Mouse (Mus musculus) intestine, embryonic 14.5 days (tissue): Measurements from ENCODE around the gene Myo16. TPM values are rescaled to one million over a fixed set of nuclear protein-coding genes. Genes with fewer than 3 reads are reported as not detected.
A peak's percentile ranks its signal among the peaks of the same experiment; 100 is the strongest.

Experiments used
- ATAC-seq: fragments of 200-750 bp; cut with Nextera tagmentation; replicated peaks from 2 replicates; pipeline ENCODE4 v1.8.0; 2017; ENCODE audit warnings: low read depth, moderate number of reproducible peaks, moderate TSS enrichment, moderate library complexity; ENCODE audit not compliant: low FRiP score, low TSS enrichment
- DNase-seq: peaks from one replicate; pipeline ENCODE4 v3.0.0-alpha.2; 2018; ENCODE audit warnings: low spot score
- H3K27ac ChIP-seq: fragments of 300-500 bp; sonication (generic); 2 replicates; pipeline ENCODE4 v1.5.1; 2014; ENCODE audit warnings: low read depth, mild to moderate bottlenecking, control low read depth
- H3K27me3 ChIP-seq: fragments of 300-500 bp; sonication (generic); replicated peaks from 2 replicates; pipeline ENCODE4 v1.6.1; 2014; ENCODE audit warnings: low read length, control low read depth; ENCODE audit not compliant: control insufficient read depth, insufficient read depth
- H3K36me3 ChIP-seq: fragments of 300-500 bp; sonication (generic); 2 replicates; pipeline ENCODE4 v1.6.1; 2014; ENCODE audit warnings: low read length, control low read depth; ENCODE audit not compliant: control insufficient read depth, insufficient read depth
- H3K4me1 ChIP-seq: fragments of 300-500 bp; sonication (generic); replicated peaks from 2 replicates; pipeline ENCODE4 v1.6.1; 2014; ENCODE audit warnings: low read length, control low read depth, mixed read lengths; ENCODE audit not compliant: control insufficient read depth, insufficient read depth
- H3K4me2 ChIP-seq: fragments of 300-500 bp; sonication (generic); 2 replicates; pipeline ENCODE4 v1.6.1; 2014; ENCODE audit warnings: low read length
- H3K4me3 ChIP-seq: fragments of 300-500 bp; sonication (generic); 2 replicates; pipeline ENCODE4 v1.5.1; 2014; ENCODE audit warnings: low read depth, low read length, control low read depth, mixed read lengths
- H3K9ac ChIP-seq: fragments of 300-500 bp; sonication (generic); 2 replicates; pipeline ENCODE4 v1.6.1; 2014; ENCODE audit warnings: mild to moderate bottlenecking, low read length
- H3K9me3 ChIP-seq: fragments of 300-500 bp; sonication (generic); 2 replicates; pipeline ENCODE4 v1.6.1; 2016; ENCODE audit warnings: low read length, control low read depth; ENCODE audit not compliant: control insufficient read depth
- WGBS: fragments of 180-500 bp; shearing (Covaris S2); extraction: QIAGEN DNeasy Blood & Tissue Kit; methylation state at CpG from one replicate; pipeline ENCODE4 v1.1.7; 2014; 5-methylcytosine and 5-hydroxymethylcytosine counted together
- polyA plus RNA-seq: library from polyadenylated mRNA; unstranded; fragments of >200 nt; fragmentation: Nextera tagmentation; extraction: Ambion mirVana; gene quantifications from 2 replicates; pipeline ENCODE4 v1.2.1, GENCODE M21; 2014

The Myo16 gene
- polyA plus RNA-seq, 1 experiment from 2014 or later, result 0.26 TPM

DNA sequence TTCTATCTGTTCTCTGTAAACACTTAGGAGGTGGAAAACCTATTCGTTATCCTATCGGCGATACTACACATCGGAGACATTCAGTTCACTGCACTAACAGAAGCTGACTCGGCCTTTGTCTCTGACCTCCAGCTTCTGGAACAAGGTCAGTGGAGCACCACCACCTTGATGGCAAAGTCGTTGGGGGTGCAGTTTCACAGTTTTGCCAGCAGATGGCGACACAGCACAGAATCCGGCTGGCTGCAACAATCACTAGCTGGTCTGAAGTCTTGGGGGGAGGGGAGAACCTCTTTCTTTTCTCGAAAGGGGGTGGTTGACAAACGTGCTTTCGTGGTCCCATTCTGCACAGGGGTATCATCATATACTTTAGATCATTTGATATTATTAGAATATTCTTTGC, 285.1 kb downstream of the Myo16 start:
- Histone ChIP-seq H3K9ac (no peak overlapping the region), H3K27me3 (no peaks in the 10 kb centered on the region), H3K27ac (no peak overlapping the region), H3K4me2 (no peak overlapping the region), H3K9me3 (no peaks in the 10 kb centered on the region), H3K4me1 (0 out of 2 replicates have a peak, but pooled peaks cover 4% of the 10 kb centered on the region), H3K36me3 (no peaks in the 10 kb centered on the region), H3K4me3 (no peak overlapping the region)
- 14% methylated on average over 11 of the region's 11 CpGs for WGBS
- DNase-seq (peak; percentile 85), ATAC-seq (no peak)

DNA sequence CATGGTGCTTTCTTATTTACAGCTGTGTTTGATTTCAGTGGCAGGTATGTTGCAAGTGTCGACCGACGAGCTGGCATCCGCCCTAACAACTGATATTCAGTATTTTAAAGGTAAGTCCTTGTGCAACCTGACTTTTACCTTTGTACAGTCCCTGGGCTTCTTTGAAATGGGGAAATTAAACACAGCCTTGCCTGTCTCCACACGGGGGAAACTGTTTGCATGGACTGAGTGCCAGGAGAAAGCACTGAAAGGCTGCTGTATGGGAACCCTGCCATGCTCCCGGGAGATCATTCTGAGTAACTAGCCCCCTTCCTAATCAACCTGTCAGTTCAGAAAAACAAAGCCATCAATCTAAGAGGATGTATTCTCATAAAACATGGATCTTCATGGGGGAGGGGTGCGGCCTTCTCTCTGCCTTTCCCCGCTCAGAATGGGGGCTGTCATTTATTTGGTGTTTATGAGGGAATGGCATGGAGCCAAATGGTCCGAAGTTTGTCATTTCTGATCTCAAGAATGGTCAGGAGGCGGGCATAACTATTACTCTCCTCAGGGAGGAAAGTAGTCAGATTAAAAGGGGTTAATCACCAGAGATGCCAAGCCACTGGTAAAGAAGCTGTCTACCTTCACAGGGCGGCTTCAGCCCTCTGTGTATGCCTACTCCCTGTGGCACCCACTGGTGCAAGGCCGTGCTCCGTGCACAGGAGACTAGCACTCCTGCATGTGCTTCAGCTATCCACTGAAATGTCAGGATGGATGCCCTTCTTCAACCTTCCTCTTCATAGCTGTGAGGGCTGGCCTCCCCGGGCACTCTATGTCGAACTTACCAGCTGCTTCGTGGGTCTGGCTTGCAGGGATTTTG, 286.1 kb downstream of the Myo16 start:
- Histone ChIP-seq H3K4me3 (no peak overlapping the region), H3K27me3 (no peaks in the 10 kb centered on the region), H3K27ac (no peak overlapping the region), H3K4me2 (no peak overlapping the region), H3K9ac (no peak overlapping the region), H3K36me3 (no peaks in the 10 kb centered on the region), H3K9me3 (no peaks in the 10 kb centered on the region), H3K4me1 (0 out of 2 replicates have a peak, but pooled peaks cover 4% of the 10 kb centered on the region)
- no peak for DNase-seq
- no peak for ATAC-seq
- WGBS, result 67% methylated on average over 16 of the region's 16 CpGs

GRCm38 (mm10) chr8:10442562-10442961, 288.9 kb downstream of the Myo16 start:
- no peak overlapping the region for H3K27ac ChIP-seq
- H3K36me3 ChIP-seq, result no peaks in the 10 kb centered on the region
- ATAC-seq (no peak), DNase-seq (no peak)
- H3K4me2 ChIP-seq, result no peak overlapping the region
- H3K4me3 ChIP-seq, result no peak overlapping the region
- 0 out of 2 replicates have a peak, but pooled peaks cover 4% of the 10 kb centered on the region for H3K4me1 ChIP-seq
- 81% methylated on average over 3 of the region's 3 CpGs for WGBS
- H3K9me3 ChIP-seq, result no peaks in the 10 kb centered on the region
- H3K9ac ChIP-seq, result no peak overlapping the region
- H3K27me3 ChIP-seq, result no peaks in the 10 kb centered on the region

DNA sequence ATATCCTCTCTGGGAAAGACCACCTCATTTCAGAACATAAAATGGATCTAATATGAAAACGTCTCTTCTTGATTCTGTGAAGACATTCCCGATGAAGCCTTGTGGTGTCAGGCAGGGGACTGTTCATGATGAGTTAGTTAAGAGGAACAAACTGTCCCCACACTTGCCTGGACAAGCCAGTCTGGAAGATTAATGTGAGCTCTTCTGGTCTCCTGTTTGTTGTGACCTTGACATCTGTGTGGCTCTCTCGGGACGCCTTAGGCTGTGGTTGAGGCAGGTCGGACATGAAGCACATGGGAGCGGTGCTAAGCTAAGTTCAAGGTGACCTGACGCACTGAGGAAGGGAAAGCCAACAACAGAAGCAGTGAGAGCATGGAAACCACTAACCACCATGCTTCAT, 291.3 kb downstream of the Myo16 start:
- ATAC-seq (no peak), DNase-seq (no peak)
- H3K4me2 ChIP-seq, result no peak overlapping the region
- H3K9ac ChIP-seq, result no peak overlapping the region
- 82% methylated on average over 7 of the region's 7 CpGs for WGBS
- no peaks in the 10 kb centered on the region for H3K4me1 ChIP-seq
- H3K27ac ChIP-seq, result no peak overlapping the region
- no peaks in the 10 kb centered on the region for H3K27me3 ChIP-seq
- no peak overlapping the region for H3K4me3 ChIP-seq
- H3K9me3 ChIP-seq, result no peaks in the 10 kb centered on the region
- no peaks in the 10 kb centered on the region for H3K36me3 ChIP-seq

- H3K9ac ChIP-seq, result no peak overlapping the region
- no peak for ATAC-seq
- no peaks in the 10 kb centered on the region for H3K36me3 ChIP-seq
- no peak overlapping the region for H3K27ac ChIP-seq
- no peaks in the 10 kb centered on the region for H3K4me1 ChIP-seq
- DNase-seq, result no peak
- H3K27me3 ChIP-seq, result no peaks in the 10 kb centered on the region
- H3K9me3 ChIP-seq, result no peaks in the 10 kb centered on the region
- 84% methylated on average over 14 of the region's 14 CpGs for WGBS
- no peak overlapping the region for H3K4me2 ChIP-seq
- H3K4me3 ChIP-seq, result no peak overlapping the region
These were observed 294.8 kb downstream of the Myo16 start for GRCm38 (mm10) chr8:10448545-10448944.

GRCm38 (mm10) chr8:10453046-10453445, 299.3 kb downstream of the Myo16 start:
- no peak overlapping the region for H3K9ac ChIP-seq
- WGBS, result 87% methylated on average over 10 of the region's 10 CpGs
- no peak overlapping the region for H3K27ac ChIP-seq
- H3K27me3 ChIP-seq, result no peaks in the 10 kb centered on the region
- no peak for DNase-seq
- H3K4me1 ChIP-seq, result no peaks in the 10 kb centered on the region
- no peak overlapping the region for H3K4me3 ChIP-seq
- no peaks in the 10 kb centered on the region for H3K36me3 ChIP-seq
- no peaks in the 10 kb centered on the region for H3K9me3 ChIP-seq
- no peak for ATAC-seq
- H3K4me2 ChIP-seq, result no peak overlapping the region

GRCm38 (mm10) chr8:10458151-10458649, 304.5 kb downstream of the Myo16 start:
- Histone ChIP-seq H3K27me3 (no peaks in the 10 kb centered on the region), H3K9ac (no peak overlapping the region), H3K27ac (no peak overlapping the region), H3K9me3 (no peaks in the 10 kb centered on the region), H3K4me3 (no peak overlapping the region), H3K4me1 (no peaks in the 10 kb centered on the region), H3K36me3 (no peaks in the 10 kb centered on the region), H3K4me2 (no peak overlapping the region)
- 69% methylated on average over 9 of the region's 9 CpGs for WGBS
- ATAC-seq, result no peak
- no peak for DNase-seq

- WGBS, result 80% methylated on average over 5 of the region's 5 CpGs
- ATAC-seq, result no peak
These were observed 308.6 kb downstream of the Myo16 start for GRCm38 (mm10) chr8:10462271-10462670.

GRCm38 (mm10) chr8:10468490-10468889, 314.8 kb downstream of the Myo16 start:
- 30% methylated on average over 3 of the region's 3 CpGs for WGBS
- Histone ChIP-seq H3K27ac (no peak overlapping the region), H3K9ac (no peak overlapping the region), H3K27me3 (no peaks in the 10 kb centered on the region), H3K4me2 (no peak overlapping the region), H3K4me3 (no peak overlapping the region), H3K36me3 (no peaks in the 10 kb centered on the region), H3K4me1 (0 out of 2 replicates have a peak, but pooled peaks cover 4% of the 10 kb centered on the region), H3K9me3 (no peaks in the 10 kb centered on the region)
- ATAC-seq (no peak), DNase-seq (no peak)

More at GRCm38 (mm10) chr8:10462271-10462670, 308.6 kb downstream of the Myo16 start:
- no peak for DNase-seq
- no peaks in the 10 kb centered on the region for H3K27me3 ChIP-seq
- no peaks in the 10 kb centered on the region for H3K36me3 ChIP-seq
- H3K4me1 ChIP-seq, result no peaks in the 10 kb centered on the region
- H3K9ac ChIP-seq, result no peak overlapping the region
- no peak overlapping the region for H3K27ac ChIP-seq
- no peak overlapping the region for H3K4me2 ChIP-seq
- H3K4me3 ChIP-seq, result no peak overlapping the region
- H3K9me3 ChIP-seq, result no peaks in the 10 kb centered on the region
